Mouse (Mus musculus): ENCODE results near the gene Pes1. TPM values are rescaled to one million over a fixed set of nuclear protein-coding genes. Genes with fewer than 3 reads are reported as not detected.

Gene Pes1
- polyA plus RNA-seq, 1 experiment from 2014 or later = 105 TPM

Other genes starting within 250 kb of the Pes1 start
- 0.32 and 0.38 TPM in 2 replicates for gene Osbp2, start 100.1 kb upstream of the Pes1 start, polyA plus RNA-seq (2014; fragmentation: Nextera tagmentation; extraction: Ambion mirVana)
- not detected in 2 replicates for gene 4921536K21Rik, start 68.9 kb upstream of the Pes1 start, polyA plus RNA-seq (2014; fragmentation: Nextera tagmentation; extraction: Ambion mirVana)
- 2.0 and 2.5 TPM in 2 replicates for gene Dusp18, start 68.7 kb upstream of the Pes1 start, polyA plus RNA-seq (2014; fragmentation: Nextera tagmentation; extraction: Ambion mirVana)
- gene Slc35e4, start 49.3 kb upstream of the Pes1 start, polyA plus RNA-seq (2014; fragmentation: Nextera tagmentation; extraction: Ambion mirVana) = 0.97 and 1.4 TPM in 2 replicates
- 21.1 and 22.7 TPM in 2 replicates for gene Tcn2, start 31.8 kb upstream of the Pes1 start, polyA plus RNA-seq (2014; fragmentation: Nextera tagmentation; extraction: Ambion mirVana)
- 0.16 and 0.29 TPM in 2 replicates for gene 4930556J24Rik, start 12.8 kb downstream of the Pes1 start, polyA plus RNA-seq (2014; fragmentation: Nextera tagmentation; extraction: Ambion mirVana)
- gene Gal3st1, start 19.7 kb downstream of the Pes1 start, polyA plus RNA-seq (2014; fragmentation: Nextera tagmentation; extraction: Ambion mirVana) = 0.87 and 1.5 TPM in 2 replicates
- gene Sec14l4, start 67.5 kb downstream of the Pes1 start, polyA plus RNA-seq (2014; fragmentation: Nextera tagmentation; extraction: Ambion mirVana) = 0.88 and 1.1 TPM in 2 replicates
- gene Sec14l3, start 100.9 kb downstream of the Pes1 start, polyA plus RNA-seq (2014; fragmentation: Nextera tagmentation; extraction: Ambion mirVana) = not detected in 2 replicates
- 48.8 and 51.8 TPM in 2 replicates for gene Mtfp1, start 131.5 kb downstream of the Pes1 start, polyA plus RNA-seq (2014; fragmentation: Nextera tagmentation; extraction: Ambion mirVana)
- gene Sec14l2, start 159.4 kb downstream of the Pes1 start, polyA plus RNA-seq (2014; fragmentation: Nextera tagmentation; extraction: Ambion mirVana) = 6.2 and 6.8 TPM in 2 replicates
- 10.4 and 11.6 TPM in 2 replicates for gene Rnf215, start 171.2 kb downstream of the Pes1 start, polyA plus RNA-seq (2014; fragmentation: Nextera tagmentation; extraction: Ambion mirVana)
- gene Ccdc157, start 196.3 kb downstream of the Pes1 start, polyA plus RNA-seq (2014; fragmentation: Nextera tagmentation; extraction: Ambion mirVana) = 2.2 and 2.3 TPM in 2 replicates
- 76.0 and 76.7 TPM in 2 replicates for gene Sf3a1, start 196.4 kb downstream of the Pes1 start, polyA plus RNA-seq (2014; fragmentation: Nextera tagmentation; extraction: Ambion mirVana)
- gene Tbc1d10a, start 222.8 kb downstream of the Pes1 start, polyA plus RNA-seq (2014; fragmentation: Nextera tagmentation; extraction: Ambion mirVana) = 13.2 and 13.6 TPM in 2 replicates